Mouse (Mus musculus) ovary, postnatal 14 days (tissue): ENCODE data around the gene Zfp839.
"Not testable (repeated sequence)": the region's sequence is repeated elsewhere in the genome, so short reads cannot be mapped to it uniquely, and the experiment has no call there.

ENCODE experiments used
- DNase-seq: peaks from one replicate; pipeline ENCODE4 v3.0.0; 2022; ENCODE audit warnings: low spot score

The Zfp839 gene

DNA sequence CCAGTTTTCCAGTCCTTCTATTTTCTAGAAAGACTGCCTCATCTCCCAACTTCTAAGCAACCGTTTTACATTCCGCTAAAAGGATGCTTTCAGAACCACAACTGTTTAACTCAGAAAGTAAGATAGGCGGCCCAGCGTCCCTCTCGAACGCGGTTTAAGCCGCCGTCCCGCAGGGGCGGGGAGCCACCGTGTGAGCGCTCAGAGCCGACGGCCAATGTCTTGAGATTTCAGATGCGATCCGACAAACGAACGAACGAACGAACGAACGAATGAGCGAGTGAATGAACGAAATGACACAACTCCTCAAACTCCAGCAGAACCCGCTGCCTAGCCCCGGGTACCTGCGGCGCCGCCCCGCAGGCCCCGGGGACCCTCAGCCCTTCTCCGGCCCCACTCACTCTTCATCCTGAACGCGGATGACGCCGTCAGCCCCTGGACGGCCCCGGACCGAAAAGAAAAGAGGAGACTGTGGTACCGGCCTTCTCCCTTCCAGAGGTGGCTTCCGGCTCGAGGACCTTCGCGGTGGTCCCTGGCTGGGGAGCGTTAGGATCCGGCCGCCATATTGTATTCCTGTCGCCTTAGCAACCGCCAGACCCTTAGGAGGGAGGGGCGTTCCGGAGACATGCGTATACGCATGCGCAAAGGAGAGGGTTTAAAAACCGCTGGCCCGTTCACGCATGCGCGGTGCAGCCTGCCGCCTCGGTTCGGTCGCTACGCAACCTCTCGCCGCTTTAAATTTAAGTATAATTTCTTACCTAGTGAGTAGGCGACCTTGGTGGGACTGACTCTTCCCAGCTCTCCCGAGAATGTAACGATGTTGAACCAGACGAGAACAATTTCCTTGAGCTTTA, 9.5 kb upstream of the Zfp839 start, which contains the start of gene Mok:
Mok (minus strand) TSS at position 592 of the 851 bp plus-strand sequence.
- peak; percentile 97 for DNase-seq

DNA sequence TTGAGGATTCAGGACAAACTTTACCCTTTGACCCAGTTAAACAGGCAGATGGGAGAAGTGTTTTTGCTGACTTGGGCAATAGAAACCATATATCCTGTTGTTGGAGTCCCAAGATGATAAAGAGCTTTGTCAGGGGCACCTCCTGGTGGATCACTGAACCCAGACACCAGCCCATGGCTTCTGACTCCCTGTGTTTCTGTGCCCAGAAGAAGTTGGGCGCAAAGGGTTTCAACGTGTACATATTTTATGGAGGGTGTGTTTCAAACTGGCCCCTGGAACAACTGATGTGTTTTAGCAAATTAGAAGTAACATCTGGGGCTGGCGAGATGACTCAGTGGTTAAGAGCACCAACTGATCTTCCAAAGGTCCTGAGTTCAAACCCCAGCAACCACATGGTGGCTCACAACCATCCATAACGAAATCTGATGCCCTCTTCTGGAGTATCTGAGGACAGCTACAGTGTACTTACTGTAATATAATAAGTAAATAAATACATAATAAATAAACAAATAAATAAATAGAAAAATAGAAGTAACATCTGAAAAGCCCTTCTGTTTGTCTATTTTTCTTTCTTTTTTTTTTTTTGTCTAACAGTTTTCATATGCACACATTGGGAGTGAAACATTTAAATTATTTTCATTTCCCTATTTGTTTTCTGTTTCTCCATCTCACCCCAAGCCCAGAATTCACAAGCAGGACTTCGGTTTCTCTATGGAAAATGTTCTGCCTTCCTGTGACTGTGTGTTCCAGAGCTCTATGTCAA, 8.1 kb upstream of the Zfp839 start:
- DNase-seq: no peak

DNA sequence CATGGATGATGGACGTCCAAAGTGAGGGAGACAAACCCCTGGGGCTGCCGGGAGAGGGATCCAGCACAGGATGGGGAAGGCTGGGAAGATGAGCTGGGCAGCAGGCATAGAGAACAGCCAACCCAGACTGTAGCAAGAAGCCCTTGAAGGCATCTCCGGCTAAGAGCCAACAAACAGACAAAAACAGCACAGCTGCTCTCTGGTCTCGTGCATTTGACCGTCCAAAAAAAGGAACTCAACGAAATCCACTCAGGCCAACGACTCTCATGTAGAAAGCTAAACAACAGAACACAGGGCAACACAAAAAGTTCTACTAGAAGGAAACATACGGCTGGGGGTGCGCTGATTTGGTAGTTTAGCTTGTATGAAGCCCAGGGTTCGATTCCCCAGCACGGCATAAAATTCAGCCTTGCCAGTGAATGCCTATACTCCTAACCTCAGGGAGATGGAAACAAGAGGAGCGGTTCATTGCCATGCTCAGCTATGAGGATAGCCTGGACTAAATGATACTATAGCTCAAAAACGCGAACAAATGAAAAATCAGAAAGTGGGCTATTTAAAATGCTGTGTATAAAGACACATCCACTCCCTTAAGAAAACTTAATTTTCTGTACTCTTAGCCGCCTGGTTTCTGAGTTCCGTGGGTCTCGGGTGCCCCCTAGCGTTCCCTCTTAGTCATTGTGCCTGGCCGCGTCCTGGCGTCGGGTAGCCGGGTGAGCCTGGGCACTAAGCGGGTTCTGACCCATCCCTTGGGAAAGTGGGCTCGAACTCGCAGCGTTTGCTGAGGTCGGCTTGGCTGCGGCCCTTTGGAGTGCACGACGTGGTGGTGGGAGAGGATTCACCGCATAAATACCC, 6.6 kb upstream of the Zfp839 start:
- peak; percentile 82 for DNase-seq

DNA sequence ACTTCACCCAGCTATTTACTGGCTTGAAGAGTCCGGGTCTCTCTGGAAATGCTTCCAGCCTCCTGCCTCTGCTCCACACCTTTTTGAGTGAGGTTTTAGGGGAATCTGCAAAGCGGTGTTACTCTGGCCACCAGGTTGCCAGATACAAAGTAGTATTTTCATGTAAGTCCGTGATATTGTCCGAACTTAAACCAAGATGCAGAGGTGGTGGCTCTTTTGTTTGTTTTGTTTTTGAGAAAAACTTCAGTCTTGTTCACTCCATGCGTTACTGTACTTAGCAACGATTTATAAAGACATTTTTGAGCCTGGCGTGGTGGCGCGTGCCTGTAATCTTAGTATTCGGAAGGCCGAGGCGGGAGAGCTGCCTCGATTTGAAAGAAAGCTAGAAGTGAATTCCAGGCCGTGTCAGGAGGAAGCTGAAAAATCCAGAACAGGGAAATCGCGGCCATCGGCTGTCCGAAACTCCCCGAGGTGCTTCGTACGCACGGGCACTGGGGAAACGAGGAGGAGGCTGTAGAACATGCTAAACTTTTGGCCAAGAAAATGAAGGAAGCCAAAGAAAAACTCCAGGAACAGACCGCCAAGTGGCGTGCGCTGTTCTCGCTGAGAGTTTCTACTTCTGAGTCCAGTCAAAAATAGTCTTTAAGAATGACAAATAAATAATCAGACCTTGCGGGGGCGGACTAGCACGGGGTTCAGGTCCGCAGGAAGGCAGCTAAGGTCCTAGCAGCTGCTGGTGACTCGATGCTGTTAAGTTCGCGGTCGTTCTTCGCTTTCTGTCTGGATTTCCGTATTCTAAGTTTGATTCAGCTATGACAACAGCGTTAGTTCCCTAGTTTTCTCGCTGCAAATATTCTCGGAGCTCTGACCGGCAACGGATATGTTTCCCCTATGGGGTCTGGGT, 5.6 kb upstream of the Zfp839 start:
- peak; percentile 29 for DNase-seq

DNA sequence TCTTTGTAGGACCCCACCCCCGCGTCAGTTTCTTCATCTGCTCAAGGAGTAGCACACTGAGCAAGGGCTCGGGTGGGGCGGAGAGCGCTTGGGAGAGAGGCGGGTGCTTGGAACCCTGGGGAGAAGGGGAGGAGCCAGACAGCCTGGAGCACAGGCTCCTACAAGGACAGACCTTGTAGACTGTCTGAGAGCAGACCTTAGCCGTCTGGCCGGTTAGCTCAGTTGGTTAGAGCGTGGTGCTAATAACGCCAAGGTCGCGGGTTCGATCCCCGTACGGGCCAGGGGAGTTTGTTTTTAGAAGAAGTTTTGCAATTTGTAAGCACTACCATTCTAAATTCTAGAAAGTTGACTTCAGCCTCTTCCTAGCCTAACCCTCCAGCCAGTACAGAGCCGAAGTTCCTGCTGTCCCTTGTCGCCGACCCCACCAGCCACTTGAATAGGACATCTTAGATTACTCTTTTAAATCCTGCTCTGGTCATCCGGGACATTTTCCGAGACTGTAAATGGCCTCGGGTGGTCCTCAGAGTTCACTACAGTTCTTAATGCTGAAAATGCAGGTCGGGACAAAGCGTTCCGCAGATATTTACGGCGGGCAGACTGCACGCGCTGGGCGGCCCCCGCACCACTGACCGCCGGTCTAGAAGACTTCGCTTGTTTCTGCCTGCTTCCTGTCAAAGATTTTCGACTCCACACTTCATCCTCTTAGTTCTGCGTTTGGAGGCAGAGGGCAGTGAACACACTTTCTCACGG, 4.7 kb upstream of the Zfp839 start:
- DNase-seq: peak; percentile 90

DNA sequence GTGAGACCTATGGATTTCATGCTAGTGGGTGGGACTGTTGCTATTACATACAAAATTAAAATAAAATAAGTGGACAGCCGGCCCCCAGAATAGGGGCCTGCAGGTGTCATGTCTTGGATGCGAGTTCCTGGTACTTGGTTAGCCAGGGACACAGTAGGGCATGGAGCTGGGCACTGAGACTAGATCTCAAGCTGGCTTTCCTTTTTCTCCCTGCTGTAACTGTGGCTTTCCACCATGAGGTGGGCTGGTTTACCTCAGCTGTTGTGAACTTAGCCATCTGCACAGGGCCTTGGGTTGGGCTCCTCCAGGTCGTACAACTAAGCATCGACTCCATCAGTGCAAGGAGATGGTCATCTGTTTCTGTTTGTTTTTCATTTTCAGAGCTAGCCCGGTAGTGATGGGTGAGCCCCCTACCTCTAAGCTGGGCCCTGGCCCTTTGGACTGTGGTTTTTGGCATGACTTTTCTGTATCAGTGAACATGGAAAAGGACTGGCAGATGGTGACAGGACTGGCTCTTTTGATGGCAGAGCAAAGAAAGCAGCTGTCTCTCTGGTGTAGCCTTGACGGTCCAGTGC, 3.8 kb upstream of the Zfp839 start:
- no peak for DNase-seq

DNA sequence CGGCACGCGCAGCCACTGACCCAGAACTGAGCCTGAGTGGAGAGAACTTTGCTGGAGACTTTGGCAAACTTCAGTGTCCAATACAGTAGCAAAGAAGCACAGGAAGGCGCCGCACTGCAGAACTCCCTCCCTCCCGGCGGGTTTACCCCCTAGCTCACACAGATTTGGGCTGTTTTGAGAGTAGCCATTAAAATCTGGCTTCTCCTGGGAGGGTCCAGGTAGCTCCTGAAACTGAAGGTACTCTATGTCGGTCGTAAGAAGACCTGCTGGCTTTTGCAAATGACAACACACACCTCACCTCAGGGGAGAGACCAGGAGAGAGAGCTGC, 840 bp downstream of the Zfp839 start:
- DNase-seq: no peak

DNA sequence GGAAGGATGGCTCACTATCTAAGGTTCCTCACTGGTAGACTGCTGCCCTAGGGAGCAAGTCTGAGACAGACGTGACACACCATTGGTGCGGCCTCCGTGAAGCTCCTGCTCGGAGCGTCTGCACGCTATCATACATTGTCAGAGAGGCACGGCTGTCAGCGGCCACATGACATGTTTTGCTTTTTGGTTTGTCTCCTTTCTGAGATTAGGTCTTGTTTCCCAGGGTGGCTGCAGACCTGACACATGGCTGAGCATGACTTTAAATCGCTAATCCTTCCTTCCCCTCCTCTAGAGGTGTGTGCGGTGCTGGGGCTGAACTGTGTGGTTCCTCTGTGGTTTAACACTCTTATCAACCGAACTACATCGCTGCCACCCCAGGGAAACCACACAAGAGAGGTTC, 1.4 kb downstream of the Zfp839 start:
- DNase-seq: no peak

DNA sequence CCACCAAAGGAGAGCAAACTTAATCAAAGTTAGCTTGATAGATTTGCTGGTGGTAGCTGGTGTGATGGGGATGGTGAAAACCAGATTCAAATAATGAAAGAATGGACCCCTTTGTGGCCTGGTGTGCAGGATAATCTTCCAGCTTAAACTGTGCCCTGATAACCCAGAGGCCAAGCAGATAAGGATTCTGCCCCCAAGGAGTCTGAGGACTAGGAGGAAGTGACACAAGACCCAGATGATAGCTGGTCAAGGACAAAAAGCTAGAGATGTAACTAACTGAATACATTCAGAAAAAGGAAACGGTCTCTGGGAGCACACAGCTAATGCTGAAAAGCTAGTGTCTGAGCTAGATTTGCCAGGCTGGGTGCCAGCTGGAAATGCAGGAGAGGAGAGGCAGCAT, 1.9 kb downstream of the Zfp839 start:
- no peak for DNase-seq

DNA sequence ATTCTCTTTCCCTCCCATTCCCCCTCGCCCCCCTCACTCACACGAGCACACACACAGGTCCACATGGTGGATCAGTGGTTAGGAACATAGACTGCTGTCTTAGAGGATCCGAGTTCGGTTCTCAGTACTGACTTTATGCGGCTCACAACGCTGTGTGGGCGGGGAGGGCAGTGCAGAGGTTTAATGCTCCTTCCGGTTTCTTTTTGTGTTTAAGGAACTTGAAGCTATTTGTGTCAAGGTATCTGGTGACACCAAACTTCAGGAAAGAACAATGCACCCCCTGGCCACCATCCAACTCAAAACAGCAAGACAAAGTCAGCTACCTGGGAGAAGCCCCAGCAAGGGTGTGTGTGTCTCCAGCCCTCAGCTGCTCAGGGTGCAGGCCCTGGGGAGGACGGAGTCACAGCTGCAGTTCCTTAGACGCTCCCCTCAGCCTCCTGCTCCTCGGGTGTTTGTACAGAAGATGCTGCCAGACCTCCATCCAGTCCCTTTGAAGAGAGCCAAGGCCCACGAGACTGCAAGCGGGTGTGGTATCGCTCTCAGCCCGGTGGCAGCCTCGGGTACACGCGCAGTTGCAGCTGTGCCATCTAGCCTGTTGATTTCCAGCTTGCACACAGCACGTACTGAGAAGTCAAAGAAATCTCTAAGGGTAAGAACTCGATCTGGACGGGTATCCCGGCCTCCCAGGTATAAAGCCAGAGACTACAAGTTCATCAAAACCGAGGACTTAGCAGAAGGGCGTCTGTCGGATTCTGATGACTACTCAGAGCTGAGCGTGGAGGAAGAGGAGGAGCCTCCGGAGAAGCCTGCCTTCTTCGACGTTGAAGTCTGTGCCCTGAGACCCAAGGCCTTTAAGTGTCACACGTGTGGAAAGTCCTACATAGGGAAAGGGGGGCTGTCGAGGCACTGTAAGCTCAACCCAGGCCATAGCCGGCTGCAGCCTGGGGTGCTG, 5.0 kb downstream of the Zfp839 start:
- no peak for DNase-seq

DNA sequence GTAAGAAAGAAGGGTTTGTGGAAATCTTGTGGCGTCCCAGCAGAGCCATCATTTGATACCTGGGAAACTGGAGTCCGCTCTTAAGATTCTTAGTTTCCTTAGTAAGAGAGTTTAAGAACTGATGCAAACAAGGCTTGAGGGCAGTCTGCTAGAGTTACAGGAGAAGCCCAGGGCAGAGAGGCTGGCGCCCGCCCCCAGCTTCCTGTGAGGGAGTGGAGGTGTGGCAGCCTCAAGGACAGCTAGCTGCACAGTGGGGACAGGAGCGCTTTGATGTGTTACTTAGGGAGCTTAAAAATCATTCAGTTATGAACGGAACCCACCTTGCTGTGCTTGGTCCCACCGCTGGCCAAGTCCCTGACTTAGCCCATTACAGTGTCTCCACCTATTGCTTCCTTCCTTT, 7.1 kb downstream of the Zfp839 start:
- no peak for DNase-seq

DNA sequence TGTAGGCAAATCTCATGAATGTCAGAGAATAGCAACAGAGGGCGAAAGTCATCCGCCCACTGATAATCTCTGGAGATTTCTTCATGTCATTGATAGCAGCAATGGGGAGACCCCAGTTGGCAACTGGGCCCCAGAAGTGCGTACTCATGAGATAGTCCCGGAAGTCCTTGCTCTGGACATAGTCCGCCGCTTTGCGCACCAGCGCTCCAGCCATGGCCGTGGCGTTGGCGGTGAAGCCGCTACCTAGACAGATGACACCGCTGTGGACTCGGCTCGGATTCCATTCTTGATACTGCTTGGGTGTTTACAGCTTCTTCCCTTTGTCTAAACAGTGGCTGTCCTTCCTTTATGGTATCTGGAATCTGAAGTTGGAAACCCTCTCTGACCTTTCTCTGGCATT, 8.6 kb downstream of the Zfp839 start:
- DNase-seq: not testable (repeated sequence)

DNA sequence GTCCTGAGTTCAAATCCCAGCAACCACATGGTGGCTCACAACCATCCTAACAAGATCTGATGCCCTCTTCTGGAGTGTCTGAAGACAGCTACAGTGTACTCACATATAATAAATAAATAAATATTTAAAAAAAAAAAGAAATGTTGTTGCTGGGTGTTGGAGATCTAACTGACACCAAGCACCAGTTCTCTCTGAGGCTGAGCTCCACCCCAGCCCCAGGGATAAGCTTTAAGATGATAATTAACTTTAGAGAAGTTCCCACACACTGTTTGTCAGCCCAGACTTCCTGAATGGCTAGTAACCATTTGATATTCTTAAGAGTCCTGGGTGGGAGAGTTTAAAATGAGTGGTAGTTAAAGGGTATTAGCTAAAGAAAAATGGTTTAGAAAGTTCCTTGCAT, 10.2 kb downstream of the Zfp839 start:
- DNase-seq: no peak

DNA sequence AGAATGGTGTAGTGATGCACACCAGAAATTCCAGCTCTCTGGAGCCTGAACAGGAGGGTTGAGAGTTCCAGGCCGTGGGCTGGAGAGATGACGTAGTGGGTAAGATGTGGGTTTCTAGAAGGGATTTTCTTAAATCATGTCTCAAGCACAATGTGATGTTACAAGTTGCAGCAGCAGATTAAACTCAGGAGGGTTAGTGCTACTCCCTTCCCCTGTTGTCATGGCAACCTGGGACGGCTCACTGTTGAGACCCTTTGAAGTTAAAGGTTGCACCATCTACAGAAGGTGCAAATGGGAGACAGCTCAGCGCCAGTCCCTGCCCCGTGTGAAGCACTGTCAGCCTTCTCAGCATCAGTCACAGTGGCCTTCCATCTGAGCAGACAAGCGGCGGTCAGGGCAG, 11.2 kb downstream of the Zfp839 start:
- DNase-seq: no peak

DNA sequence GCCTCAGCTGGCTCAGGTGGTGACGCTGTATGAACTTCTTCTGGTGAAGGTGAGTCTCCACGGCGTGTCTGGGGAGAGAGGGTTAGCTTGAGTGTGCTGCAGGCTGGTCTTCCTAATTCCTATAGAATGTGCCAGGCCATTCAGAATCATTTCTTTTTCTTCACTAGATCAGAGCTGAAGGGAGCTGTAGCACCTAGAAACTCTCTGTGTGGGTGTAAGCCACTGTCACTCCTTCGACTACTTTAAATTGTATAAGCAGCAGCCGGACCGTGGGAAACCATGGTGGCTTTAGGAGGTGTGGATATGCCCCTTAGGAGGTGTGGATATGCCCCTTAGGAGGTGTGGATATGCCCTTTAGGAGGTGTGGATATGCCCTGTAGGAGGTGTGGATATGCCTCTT, 14.0 kb downstream of the Zfp839 start:
- no peak for DNase-seq

DNA sequence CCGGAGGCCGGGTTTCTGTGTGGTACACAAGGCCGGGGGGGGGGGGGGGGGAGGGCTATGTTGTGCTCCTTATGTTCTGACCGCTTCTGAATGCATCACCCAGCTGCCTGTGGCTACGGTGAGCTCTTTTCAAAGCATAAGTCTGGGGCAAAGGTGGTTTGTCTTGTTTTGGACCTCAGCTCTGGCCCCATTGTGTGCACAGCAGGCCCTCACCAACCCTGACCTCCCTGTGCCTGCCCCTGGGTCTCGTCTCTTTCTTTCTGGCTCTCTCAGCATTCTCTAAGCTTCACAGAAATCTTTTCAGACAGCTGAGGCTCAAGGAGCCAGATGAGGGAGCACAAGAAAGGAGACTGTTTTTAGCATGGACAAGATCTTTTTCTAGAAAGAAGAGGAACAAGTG, 15.5 kb downstream of the Zfp839 start:
- DNase-seq: no peak

DNA sequence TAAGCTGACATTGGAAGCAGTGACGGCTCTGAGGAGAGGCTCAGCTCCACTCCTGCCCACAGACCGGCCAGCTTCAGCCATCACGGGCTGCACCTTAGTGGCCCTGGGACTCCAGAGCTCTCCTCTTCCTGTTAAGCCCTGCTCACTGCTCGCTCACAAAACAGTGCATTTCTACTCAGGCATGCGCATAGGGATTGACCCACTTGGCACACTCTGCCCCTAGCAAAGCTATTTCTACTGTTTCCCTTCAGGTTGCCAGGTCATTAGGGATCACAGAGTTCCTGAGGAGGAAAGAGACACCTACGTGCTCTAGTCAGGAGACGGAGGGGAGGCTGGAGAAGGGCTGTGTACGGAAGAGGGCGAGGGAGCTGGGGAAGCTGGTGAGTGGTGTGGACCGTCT, 15.9 kb downstream of the Zfp839 start:
- no peak for DNase-seq

DNA sequence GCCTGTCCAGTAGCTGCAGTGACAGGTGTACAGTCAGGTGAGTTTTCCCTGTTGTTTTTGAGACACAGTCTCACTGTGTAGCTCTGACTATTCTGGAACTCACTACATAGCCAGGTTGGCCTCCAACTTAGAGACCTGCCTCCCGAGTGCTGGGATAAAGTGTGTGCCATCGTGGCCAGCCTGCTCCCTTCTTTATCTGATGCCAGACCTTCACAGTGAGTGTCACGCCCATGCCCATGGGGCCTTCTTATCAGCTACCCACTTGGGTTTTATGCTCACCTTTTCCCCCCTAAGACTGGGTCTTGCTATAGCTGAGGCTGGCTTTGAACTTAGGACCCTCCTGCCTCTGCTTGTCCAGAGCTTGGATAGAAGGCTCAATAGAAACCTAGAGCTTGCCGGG, 20.1 kb downstream of the Zfp839 start:
- no peak for DNase-seq

DNA sequence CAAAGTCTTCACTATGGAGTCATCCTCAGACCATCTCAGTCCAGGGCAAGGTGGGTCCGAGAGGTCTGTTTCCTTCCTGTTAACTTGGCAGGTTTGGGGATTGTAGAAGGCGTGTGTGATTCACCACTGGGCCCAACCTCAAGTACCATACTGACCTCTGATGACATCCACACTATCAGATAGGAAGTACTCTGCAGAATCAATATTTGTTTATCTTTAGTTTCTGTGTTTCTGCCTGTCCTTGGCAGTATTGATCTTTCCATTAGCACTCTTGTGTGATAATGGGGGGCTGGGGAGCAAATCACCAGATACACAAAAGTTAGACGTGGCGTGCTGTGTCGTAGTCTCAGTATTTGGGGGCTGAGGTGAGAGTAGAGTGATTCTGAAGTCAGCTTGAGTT, 21.2 kb downstream of the Zfp839 start:
- DNase-seq: no peak
